Mouse (Mus musculus): Measurements from ENCODE around the gene Capn1.

GRCm38 (mm10) chr19:5965280-5965679 is 50.4 kb downstream of the Capn1 start:
- no peak for TF ChIP-seq EP300 (IDR thresholded peaks at IDR 0.05; ENCODE audit: low read depth)
- TF ChIP-seq CTCF (IDR thresholded peaks at IDR 0.05; ENCODE audit: low read depth) = peak; percentile 98

Data from liver, postnatal 0 days (tissue).